Comparison of ENCODE assay signal across 9 mouse cellular contexts in the genomic region with DNA sequence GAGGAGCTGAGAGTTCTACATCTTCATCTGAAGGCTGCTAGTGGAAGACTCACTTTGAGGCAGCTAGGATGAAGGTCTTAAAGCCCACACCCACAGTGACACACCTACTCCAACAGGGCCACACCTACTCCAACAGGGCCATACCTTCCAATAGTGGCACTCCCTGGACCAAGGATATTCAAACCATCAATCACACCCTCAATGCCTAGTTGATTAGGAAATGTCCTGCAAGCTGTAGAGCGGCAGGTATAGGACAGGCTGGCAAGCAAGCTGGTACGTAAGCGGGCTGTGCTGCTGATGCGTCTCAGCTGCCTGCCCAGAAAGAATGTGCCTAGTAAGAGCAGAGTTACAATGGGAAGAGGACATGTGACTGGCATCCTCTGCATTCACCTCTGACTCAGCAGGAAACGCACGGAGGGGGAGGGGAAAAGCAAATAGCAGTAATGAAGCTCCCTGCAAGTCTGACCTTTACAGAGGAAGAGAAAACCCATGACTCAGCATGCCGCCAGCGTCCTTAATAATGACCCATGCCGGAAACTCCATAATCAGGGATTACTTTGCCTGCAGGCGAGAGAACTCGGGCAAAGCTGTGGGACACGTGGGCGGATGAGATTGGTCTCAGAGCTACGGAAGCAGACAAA. TPM values are rescaled to one million over a fixed set of nuclear protein-coding genes. Genes with fewer than 3 reads are reported as not detected.
A peak's percentile ranks its signal among the peaks of the same experiment; 100 is the strongest.
DNase-seq lines count a peak whose midpoint lies in the region; ATAC-seq lines count a peak whose summit lies in the region.
"Had no signal": no experiment of that assay in that cellular context is flagged by ENCODE, and none has a peak within 500 bp of the region (broad histone marks: within the 10 kb centered on the region; RNA-seq: fewer than 3 reads in every experiment).

A gene (minus strand): TSS at position 51 of the 641 bp plus-strand sequence.

- H3K4me2 ChIP-seq in hindbrain, embryonic 12.5 days (replicated peaks), result no peak within 1 kb of the TSS; the same call in 1 of the 2 replicates
- H3K4me2 ChIP-seq: embryonic facial prominence, embryonic 13.5 days had no signal

- H3K27ac ChIP-seq in forebrain, embryonic 10.5 days, result peak within 1 kb of the TSS; percentile 48; the same call in 1 of the 2 replicates
- no peak within 1 kb of the TSS for H3K27ac ChIP-seq in hindbrain, embryonic 12.5 days
- no peak within 1 kb of the TSS for H3K27ac ChIP-seq in midbrain, embryonic 10.5 days (replicated peaks)
- H3K27ac ChIP-seq: embryonic facial prominence, embryonic 13.5 days had no signal

- peak; percentile 52 to 68 for DNase-seq in urinary bladder, adult 18-20 months (ENCODE audit: low spot score in 2 of 2)
- no peak for DNase-seq in urinary bladder, postnatal 10 days (ENCODE audit: low spot score)
- peak; percentile 63 for DNase-seq in forebrain, embryonic 10.5 days (ENCODE audit: extremely low spot score, low spot score)
- no peak for DNase-seq in left cerebral cortex, postnatal 14 days (ENCODE audit: low spot score in 2 of 2)
- DNase-seq in midbrain, embryonic 10.5 days (ENCODE audit: low spot score), result peak; percentile 64

- H3K9ac ChIP-seq in hindbrain, embryonic 12.5 days, result no peak within 1 kb of the TSS
- H3K9ac ChIP-seq: embryonic facial prominence, embryonic 13.5 days had no signal

- H3K4me3 ChIP-seq in forebrain, embryonic 10.5 days, result peak within 1 kb of the TSS; percentile 4
- H3K4me3 ChIP-seq in hindbrain, embryonic 12.5 days, result no peak within 1 kb of the TSS
- no peak within 1 kb of the TSS for H3K4me3 ChIP-seq in midbrain, embryonic 10.5 days
- H3K4me3 ChIP-seq: embryonic facial prominence, embryonic 13.5 days had no signal

- intact Hi-C loops in left cerebral cortex, postnatal 14 days (cut with DNase I), result no loop called here

- peak; percentile 73 for ATAC-seq in hindbrain, embryonic 12.5 days (ENCODE audit: low FRiP score)
- no peak for ATAC-seq in erythroid progenitor cell, adult 5-6 weeks (replicated peaks; ENCODE audit: low FRiP score, poor library complexity, severe bottlenecking)
- no peak; the same call in 1 of the 2 replicates for ATAC-seq in frontal cortex, adult (ENCODE audit: low TSS enrichment)

- WGBS in forebrain, embryonic 10.5 days, result 14% methylated on average over 14 of the region's 14 CpGs
- 18% methylated on average over 14 of the region's 14 CpGs for WGBS in hindbrain, embryonic 12.5 days
- WGBS in midbrain, embryonic 10.5 days, result 14% methylated on average over 14 of the region's 14 CpGs

- no peaks in the 10 kb centered on the region for H3K9me3 ChIP-seq in forebrain, embryonic 10.5 days
- H3K9me3 ChIP-seq in hindbrain, embryonic 12.5 days (replicated peaks), result no peaks in the 10 kb centered on the region
- no peaks in the 10 kb centered on the region for H3K9me3 ChIP-seq in midbrain, embryonic 10.5 days (replicated peaks)
- H3K9me3 ChIP-seq: embryonic facial prominence, embryonic 13.5 days had no signal

- H3K4me1 ChIP-seq in forebrain, embryonic 10.5 days, result peaks cover 26% of the 10 kb centered on the region
- peaks cover 18% of the 10 kb centered on the region for H3K4me1 ChIP-seq in hindbrain, embryonic 12.5 days
- peaks cover 29% of the 10 kb centered on the region for H3K4me1 ChIP-seq in midbrain, embryonic 10.5 days

- peaks cover 20% of the 10 kb centered on the region for H3K27me3 ChIP-seq in forebrain, embryonic 10.5 days (ENCODE audit: poor library complexity, severe bottlenecking)
- H3K27me3 ChIP-seq in hindbrain, embryonic 12.5 days, result peaks cover 22% of the 10 kb centered on the region
- H3K27me3 ChIP-seq in midbrain, embryonic 10.5 days (ENCODE audit: low read depth, poor library complexity, severe bottlenecking), result peaks cover 19% of the 10 kb centered on the region

- H3K36me3 ChIP-seq in forebrain, embryonic 10.5 days (replicated peaks), result no peaks in the 10 kb centered on the region
- no peaks in the 10 kb centered on the region for H3K36me3 ChIP-seq in hindbrain, embryonic 12.5 days
- H3K36me3 ChIP-seq in midbrain, embryonic 10.5 days, result no peaks in the 10 kb centered on the region
- H3K36me3 ChIP-seq: embryonic facial prominence, embryonic 13.5 days had no signal

RNA-seq across cellular contexts. Expression of the gene that starts here (rescaled TPM):
- polyA plus RNA-seq in forebrain, embryonic 10.5 days (2016; fragmentation: Nextera tagmentation; extraction: Ambion mirVana), result 0.55 and 0.89 TPM in 2 replicates
- polyA plus RNA-seq in hindbrain, embryonic 12.5 days (2016; fragmentation: Nextera tagmentation; extraction: Ambion mirVana), result 14.6 and 16.1 TPM in 2 replicates
- total RNA-seq in left cerebral cortex, postnatal 14 days (2021), result 100 to 1,000 TPM; 138 to 146 TPM
- 2.8 and 4.9 TPM in 2 replicates for polyA plus RNA-seq in midbrain, embryonic 10.5 days (2016; fragmentation: Nextera tagmentation; extraction: Ambion mirVana)
- not detected in 2 replicates for total RNA-seq in erythroid progenitor cell, adult 5-6 weeks (2015; ENCODE audit: low replicate concordance)
- total RNA-seq in erythroid progenitor cell, adult 5-6 weeks (2017; ENCODE audit: low replicate concordance), result not detected in 2 replicates

Comparison
In these comparisons a context has a peak if more than half of its experiments do, and no peak if none do; other contexts are left out.
1. RNA of the gene that starts here (total RNA-seq): 138 to 146 TPM in left cerebral cortex, postnatal 14 days; not detected in erythroid progenitor cell, adult 5-6 weeks; every median in the first group is over 100 times any median in the second.
2. DNase-seq: peak in urinary bladder, adult 18-20 months (2 of 2) and midbrain, embryonic 10.5 days (single experiment); none in urinary bladder, postnatal 10 days (single experiment) and left cerebral cortex, postnatal 14 days (0 of 2).
3. Peak in DNase-seq, H3K4me3 ChIP-seq and H3K27ac ChIP-seq in forebrain, embryonic 10.5 days; RNA of the gene not detected or under 1 TPM.